Mouse (Mus musculus) hindlimb bud, embryonic 11.5 days (tissue): ENCODE data around the gene Ptgr1.

Experiments used
- DNase-seq: peaks from one replicate; pipeline ENCODE4 v3.0.0-alpha.2; 2012; ENCODE audit warnings: low read depth, low spot score; ENCODE audit errors: extremely low spot score

Gene Ptgr1

GRCm38 (mm10) chr4:58932541-58932940, 54.4 kb downstream of the Ptgr1 start:
- DNase-seq, result no peak

- DNase-seq, result no peak
These were observed 59.3 kb downstream of the Ptgr1 start for GRCm38 (mm10) chr4:58927661-58928060.

- DNase-seq, result no peak
These were observed 60.8 kb downstream of the Ptgr1 start for GRCm38 (mm10) chr4:58926120-58926519.

DNA sequence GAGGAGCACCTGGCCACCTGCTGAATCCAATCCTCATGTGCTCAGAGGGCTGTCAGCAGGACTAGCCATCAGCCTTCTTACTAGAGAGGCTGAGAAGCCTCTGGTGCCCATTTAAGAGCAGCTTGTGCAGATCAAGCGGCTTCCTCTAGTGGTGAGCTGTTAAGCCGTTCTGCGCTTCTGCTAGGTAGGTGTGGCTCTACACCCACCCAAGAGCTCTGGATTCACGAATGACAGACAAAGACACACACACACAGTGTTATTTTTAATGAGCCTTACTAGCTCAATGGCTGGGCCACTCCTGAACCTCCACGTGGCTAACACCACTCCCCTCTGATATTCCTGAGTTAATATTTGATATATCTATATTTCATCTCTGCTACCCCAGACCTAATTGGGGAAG, 61.3 kb downstream of the Ptgr1 start:
- DNase-seq, result no peak

- DNase-seq, result no peak
These were observed 63.0 kb downstream of the Ptgr1 start for GRCm38 (mm10) chr4:58923933-58924332.
